Mouse (Mus musculus) adrenal gland, postnatal 36 days (tissue): ENCODE results near the gene Rab17. TPM values are rescaled to one million over a fixed set of nuclear protein-coding genes. Genes with fewer than 3 reads are reported as not detected.

Source experiments
- DNase-seq, 2 experiments: peaks; one replicate each; pipeline ENCODE4 v3.0.0; 2021; ENCODE audit warnings: mixed read lengths in 1 of 2
- total RNA-seq, 2 experiments: library from RNA; stranded (reverse); gene quantifications; 2 replicates each; pipeline ENCODE4 v1.2.3; 2021

Rab17 gene
- total RNA-seq, 2 experiments from 2014 or later, result not detected

DNA sequence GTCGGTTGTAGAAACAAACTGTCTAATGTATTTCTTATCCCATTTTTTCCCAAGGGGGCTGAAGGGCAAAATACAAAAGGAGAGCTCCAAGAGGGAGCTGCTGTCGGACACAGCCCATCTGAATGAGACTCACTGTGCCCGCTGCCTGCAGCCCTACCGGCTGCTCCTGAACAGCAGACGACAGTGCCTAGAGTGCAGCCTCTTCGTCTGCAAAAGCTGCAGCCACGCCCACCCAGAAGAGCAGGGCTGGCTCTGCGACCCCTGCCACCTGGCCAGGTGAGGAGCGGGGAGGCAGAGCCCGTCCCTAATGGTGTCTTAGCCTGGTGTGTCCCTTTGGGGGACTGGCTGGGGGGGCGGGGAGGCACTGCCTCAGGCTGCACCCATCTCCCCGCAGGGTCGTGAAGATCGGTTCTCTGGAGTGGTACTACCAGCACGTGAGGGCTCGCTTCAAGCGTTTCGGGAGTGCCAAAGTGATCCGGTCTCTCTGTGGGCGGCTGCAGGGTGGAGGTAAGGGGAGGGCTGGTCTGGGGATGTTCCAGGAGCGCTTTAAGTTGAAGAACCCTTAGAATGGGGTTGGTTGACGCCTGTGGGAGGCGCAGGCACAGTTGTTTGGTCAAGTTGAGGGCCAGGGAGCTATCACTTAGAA, 41.4 kb downstream of the Rab17 start:
- DNase-seq, result no peak

DNA sequence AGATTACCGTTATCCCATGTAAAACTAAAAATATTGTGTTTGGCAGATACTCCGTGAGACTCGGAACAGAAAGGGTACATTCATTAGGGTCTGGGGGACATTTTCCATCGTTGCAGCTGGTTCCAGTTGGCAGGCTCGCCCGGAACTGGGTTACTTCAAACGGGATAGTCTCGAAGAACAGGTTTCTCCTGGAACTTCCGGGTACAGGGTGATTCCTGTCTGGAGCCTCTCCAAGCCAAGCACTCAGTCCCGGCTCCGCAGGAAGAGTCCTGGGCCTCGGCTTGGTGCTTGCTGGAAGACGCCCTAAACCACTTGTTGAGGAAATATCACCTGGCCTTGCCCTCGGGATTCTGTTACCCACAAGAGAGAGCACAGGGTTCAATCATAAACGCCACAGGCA, 42.2 kb downstream of the Rab17 start:
- no peak for DNase-seq

DNA sequence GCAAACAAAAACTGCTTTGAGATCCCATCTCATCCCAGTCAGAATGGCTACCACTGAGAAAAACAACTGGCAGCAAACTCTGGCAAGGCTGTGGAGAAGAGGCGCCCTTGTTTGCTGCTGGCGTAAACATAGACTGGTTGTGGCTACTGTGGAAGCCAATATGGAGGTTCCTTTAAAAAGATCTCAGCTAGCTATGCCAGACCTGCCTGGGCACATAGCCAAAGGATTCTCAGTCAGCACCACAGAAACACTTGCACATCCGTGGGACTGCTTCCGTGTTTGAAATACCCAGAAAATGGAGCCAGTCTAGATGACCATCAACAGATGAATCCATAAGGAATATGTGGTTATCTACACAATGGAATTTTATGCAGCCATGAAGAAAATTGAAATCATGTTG, 43.4 kb downstream of the Rab17 start:
- DNase-seq, result no peak

DNA sequence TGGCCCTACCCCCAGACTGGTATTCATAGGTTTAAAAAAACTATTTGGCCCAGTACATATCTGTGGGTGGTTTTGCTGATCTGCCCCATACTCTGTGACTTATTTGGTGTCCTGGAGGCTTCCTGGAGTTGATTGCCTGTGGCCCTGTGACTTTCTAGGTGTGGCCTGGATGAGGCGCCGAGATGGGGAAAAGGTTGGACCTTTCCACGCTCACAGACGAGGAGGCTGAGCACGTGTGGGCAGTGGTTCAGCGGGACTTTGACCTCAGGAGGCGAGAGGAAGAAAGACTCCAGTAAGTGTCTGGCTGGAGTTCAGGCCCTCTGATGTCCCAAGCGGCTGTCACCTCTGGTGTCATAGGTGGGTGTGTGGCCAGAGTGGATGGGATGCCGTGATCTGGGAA, 47.8 kb downstream of the Rab17 start:
- DNase-seq, result no peak

DNA sequence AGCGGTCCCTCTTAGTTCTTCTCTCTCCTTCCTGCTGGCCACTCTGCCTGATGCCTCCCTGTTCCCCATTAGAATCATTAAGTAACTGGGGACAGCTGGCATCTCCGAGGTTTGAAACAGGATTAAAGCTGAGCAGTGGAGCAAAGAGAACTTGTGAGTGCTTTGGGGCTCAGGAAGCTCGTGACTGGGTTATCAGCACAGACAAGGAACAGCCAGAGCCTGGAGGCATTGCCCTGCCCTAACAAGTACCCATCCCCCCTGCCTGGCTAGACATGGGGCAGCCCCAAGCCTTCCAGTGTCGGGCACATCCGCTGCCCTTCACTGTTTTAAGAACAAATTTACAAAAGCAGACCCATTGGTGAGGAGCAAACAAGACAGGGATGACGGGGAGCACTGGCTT, 52.0 kb downstream of the Rab17 start:
- DNase-seq, result no peak

DNA sequence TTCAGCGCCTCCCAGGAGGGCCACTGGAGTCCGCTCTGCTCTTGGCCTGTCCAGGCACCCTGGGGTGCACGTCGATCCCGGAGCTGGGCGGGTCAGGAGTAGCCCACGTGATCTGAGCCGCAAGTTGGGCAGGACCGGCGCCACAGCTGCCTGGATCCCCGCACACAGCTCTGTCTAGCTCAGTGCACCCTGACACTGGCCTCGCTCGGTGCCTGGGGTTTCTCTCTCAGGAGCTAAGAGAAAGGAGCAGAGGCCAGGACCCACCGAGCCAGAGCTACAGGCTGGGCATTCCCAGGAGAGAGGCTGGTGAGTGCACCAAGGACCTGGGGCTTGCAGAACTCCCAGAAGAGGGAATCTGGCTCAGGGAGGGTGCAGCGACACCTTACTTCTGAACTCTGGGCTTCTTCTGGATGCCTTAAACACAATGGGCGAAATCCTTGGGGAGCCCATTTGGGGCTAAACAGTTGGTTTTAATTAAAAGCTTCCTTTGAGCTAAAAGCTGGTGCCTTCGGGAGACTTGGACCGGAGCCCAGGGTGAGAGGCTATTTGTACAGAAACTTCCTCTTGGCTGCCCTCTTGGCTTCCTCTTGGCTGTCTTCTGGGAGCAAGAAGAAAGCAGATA, 54.4 kb downstream of the Rab17 start, which contains the start of gene Mlph:
Gene Mlph (plus strand): TSS at position 138 of the 622 bp plus-strand sequence.
- DNase-seq, result peak; percentile 51 to 68

DNA sequence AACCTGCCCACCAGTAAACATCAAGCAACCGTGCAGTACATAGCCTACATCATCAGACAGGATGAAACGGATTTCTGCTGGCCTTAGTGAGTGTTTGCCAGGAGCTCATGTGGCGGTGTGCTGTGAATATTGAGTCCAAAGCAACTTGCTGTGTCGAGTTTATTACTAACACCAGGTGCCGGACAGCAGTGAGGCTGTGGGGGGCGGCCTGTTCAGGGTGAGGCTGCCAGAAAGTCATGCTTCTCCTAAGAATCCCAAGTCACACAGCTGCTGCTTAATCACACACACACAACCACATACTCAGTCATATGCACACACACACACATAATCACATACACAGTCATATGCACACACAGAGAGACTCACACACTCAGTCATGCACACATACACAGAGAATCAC, 56.2 kb downstream of the Rab17 start:
- no peak for DNase-seq

DNA sequence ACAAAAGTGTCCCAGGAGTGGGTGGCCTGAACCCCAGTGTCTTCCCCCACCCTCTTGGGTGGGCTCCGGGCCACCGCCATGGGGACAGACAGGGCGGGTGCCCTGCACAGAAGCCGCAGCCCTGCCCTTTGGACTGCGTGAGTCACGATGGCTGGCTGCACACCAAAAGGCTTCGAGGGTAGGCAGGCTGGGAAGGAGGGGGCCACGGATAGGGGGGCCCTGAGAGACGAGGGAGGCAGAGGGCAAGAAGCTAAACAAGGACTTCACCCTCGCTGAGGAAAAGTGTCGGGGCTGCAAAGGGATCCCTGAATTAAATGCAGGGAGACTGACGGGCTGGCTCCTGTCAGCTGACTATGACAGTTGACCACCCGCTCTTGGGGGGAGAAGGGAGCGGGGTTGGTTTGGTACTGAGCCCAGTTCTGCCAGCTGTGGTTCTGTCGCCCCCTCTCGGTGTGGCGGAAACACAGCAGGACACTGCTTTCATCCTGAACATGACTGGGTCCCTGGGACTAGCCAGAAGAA, 59.8 kb downstream of the Rab17 start:
- peak; percentile 86 to 88 for DNase-seq

DNA sequence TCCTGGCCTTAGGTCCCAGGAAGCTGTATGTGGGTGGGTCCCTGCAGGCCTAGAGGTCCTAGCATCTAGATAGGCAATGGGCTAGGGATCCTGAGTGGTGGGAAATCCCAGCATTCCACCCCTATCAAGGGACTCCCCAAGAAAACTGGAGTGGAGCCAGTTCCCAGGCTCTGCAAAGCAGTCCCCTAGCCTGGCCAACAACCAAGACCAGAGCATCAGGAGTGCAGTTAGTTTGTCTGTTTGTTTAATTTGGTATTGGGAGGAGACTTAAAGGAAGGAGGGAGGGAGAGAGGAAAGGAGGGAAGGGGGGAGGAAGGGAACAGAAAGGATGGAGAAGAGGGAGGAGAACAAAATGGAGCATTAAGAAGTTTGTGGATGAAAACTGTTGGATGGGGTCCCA, 60.3 kb downstream of the Rab17 start:
- peak in 1 of 2 experiments; percentile 44 for DNase-seq

Other genes with a start within 250 kb of the Rab17 start
- 10 to 100 TPM; 38.0 to 66.0 TPM for gene Col6a3, start 125.7 kb downstream of the Rab17 start, total RNA-seq
- gene Mlph, start 54.6 kb downstream of the Rab17 start, total RNA-seq, result 1 to 10 TPM; 2.2 to 2.3 TPM
- not detected for gene Prlh, start 16.6 kb downstream of the Rab17 start, total RNA-seq
- gene Lrrfip1, start 29.1 kb upstream of the Rab17 start, total RNA-seq, result 10 to 100 TPM; 56.6 to 59.1 TPM
- gene Rbm44, start 175.4 kb upstream of the Rab17 start, total RNA-seq, result not detected
- 1 to 10 TPM; 6.1 to 6.3 TPM for gene Ramp1, start 210.2 kb upstream of the Rab17 start, total RNA-seq